Mouse (Mus musculus): ENCODE data around the gene Pth2.

DNA sequence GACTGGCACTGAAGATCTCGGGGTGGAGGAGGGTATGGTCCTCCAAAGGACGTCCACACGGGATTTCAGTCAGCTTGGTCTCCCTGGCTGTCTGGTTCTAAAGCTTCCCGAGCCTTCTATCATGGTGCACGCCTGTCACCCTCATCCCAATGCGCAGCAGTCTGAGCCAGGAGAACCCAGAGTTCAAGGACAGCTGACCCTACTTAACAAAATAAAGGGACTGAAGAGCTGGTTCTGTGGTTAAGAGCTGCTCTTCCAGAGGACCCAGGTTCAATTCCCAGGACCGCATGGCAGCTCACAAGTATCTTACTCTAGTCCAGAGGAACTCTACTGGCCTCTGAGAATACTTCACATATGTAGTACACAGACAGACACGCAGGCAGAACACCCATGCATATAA lies 48.3 kb downstream of the Pth2 start:
- TF ChIP-seq CTCF (IDR thresholded peaks at IDR 0.05; ENCODE audit: extremely low read depth, insufficient read depth, low read length) (no peak), POLR2A (IDR thresholded peaks at IDR 0.05; ENCODE audit: extremely low read depth, insufficient read depth, low read length) (no peak)
